Mouse (Mus musculus) left cerebral cortex, adult 18-20 months (tissue): ENCODE measurements around the gene Clec5a. TPM values are rescaled to one million over a fixed set of nuclear protein-coding genes. Genes with fewer than 3 reads are reported as not detected.

ENCODE experiments used
- total RNA-seq, 2 experiments: library from RNA; stranded (reverse); gene quantifications; 2 replicates each; pipeline ENCODE4 v1.2.3; 2021

Clec5a gene
- total RNA-seq, 2 experiments from 2014 or later = 1.00 to 1.5 TPM

Other genes with a start within 250 kb of the Clec5a start
- gene E330009J07Rik, start 149.7 kb downstream of the Clec5a start, total RNA-seq = 10 to 100 TPM; 60.6 to 72.1 TPM
- under 1 TPM in 1 of 2 experiments, not detected in 1; 0.33 TPM for gene Wee2, start 146.7 kb downstream of the Clec5a start, total RNA-seq
- 10 to 100 TPM; 27.9 to 31.7 TPM for gene Ssbp1, start 114.5 kb downstream of the Clec5a start, total RNA-seq
- gene Tas2r137, start 94.6 kb downstream of the Clec5a start, total RNA-seq = not detected
- gene Tas2r108, start 92.3 kb downstream of the Clec5a start, total RNA-seq = under 1 TPM in 1 of 2 experiments, not detected in 1; 0.35 TPM
- gene Prss37, start 66.3 kb downstream of the Clec5a start, total RNA-seq = not detected
- not detected for gene Olfr461, start 30.8 kb downstream of the Clec5a start, total RNA-seq
- gene Olfr460, start 16.3 kb downstream of the Clec5a start, total RNA-seq = not detected
- gene Tas2r138, start 27.5 kb upstream of the Clec5a start, total RNA-seq = not detected
- gene Mgam, start 43.0 kb upstream of the Clec5a start, total RNA-seq = not detected